Mouse (Mus musculus): ENCODE data around the gene Cct5. TPM values are rescaled to one million over a fixed set of nuclear protein-coding genes. Genes with fewer than 3 reads are reported as not detected.

The Cct5 gene
- total and polyA plus RNA-seq, 3 experiments: 858 to 1,445 (median 883) TPM

DNA sequence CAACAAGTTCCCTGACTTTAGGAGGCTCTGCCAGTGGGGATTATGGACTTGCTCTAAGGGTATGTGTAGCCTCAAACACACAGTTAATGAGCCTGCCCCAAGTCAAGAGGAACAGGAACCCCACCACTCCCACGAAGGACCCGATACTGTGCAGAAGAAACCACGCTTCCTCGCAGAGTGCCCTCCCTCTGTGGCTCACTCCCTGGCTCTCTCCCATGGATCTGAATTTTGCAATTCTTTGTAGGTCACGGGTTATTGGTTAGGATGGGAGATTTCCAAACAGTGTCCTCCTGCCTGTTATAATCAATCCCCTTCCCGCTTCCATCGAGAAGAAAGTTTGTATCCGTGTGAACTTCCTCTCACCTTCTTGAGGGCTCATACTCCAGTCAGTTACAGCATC is 30.6 kb downstream of the Cct5 start (continued):
- no peak for TF ChIP-seq SIN3A (IDR thresholded peaks at IDR 0.05; ENCODE audit: low read length)

DNA sequence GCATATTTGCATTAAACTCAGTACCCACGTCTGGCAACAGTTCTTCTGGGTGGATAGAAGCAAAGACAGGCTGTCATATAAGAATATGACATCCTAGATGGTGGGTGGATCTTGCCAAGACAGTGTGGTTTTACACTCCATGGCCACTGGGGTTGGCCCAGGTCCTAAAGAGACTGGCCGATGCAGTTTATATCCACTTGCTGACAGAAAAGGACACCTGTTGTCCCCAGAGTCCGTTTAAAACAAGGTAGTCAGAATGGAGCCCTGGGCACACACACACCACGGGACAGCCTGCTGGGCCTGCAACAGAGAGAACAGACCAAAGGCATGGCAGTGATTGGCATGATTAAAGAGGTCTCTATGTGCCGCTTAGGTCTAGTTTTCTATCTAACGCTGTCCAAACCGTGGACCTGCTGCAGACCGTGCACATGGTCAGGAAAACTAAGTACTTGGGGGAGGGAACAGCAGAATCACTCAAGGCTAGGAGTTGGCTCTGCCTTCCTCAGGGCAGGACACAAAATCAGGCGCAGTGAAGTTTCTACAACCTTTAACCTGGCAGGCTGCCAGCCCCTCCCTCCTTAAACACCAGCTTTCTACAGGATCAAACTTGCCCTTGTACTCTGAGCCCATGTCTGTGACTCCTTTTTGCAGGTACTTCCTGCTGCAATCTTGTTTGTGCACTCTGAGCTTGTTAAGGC is 32.1 kb downstream of the Cct5 start:
- Histone ChIP-seq H3K4me1 (ENCODE audit: control insufficient read depth in 1 of 2, insufficient read depth in 2 of 2) (peaks cover 0 to 22% of the 10 kb centered on the region in 2 experiments; a peak in 2 of 4 replicates), H3K9ac (ENCODE audit: insufficient read depth, low read depth) (no peak overlapping the region), H3K9me3 (replicated peaks; ENCODE audit: low read length) (no peaks in the 10 kb centered on the region), H3K4me3 (replicated peaks in 1 of 3; ENCODE audit: low read depth in 2 of 3, low read length in 2 of 3, poor library complexity in 1 of 3) (no peak overlapping the region), H3K4me2 (ENCODE audit: insufficient read depth, low read depth, poor library complexity, severe bottlenecking) (no peak overlapping the region), H3K36me3 (replicated peaks in 1 of 2; ENCODE audit: control insufficient read depth in 1 of 2, insufficient read depth in 1 of 2, low read length in 1 of 2) (no peaks in the 10 kb centered on the region), H3K27ac (ENCODE audit: insufficient read depth, low read depth) (no peak overlapping the region), H3K27me3 (replicated peaks) (no peaks in the 10 kb centered on the region), H3K79me2 (replicated peaks; ENCODE audit: control insufficient read depth, extremely low read depth, insufficient read depth, poor library complexity, severe bottlenecking) (no peaks in the 10 kb centered on the region)
- dilution Hi-C loops (cut with MboI; ENCODE audit: extremely low pct_ligation_motif_present, extremely low pct_unique_long_range_greater_than_20kb, low sequenced_read_pairs) (no loop called here), in situ Hi-C loops (cut with MboI; ENCODE audit: low pct_ligation_motif_present, low pct_unique_long_range_greater_than_20kb, low sequenced_read_pairs) (no loop called here)
- TF ChIP-seq USF1 (IDR thresholded peaks at IDR 0.05; ENCODE audit: low read depth, low read length): no peak
- DNase-seq (ENCODE audit: extremely low read depth): no peak

DNA sequence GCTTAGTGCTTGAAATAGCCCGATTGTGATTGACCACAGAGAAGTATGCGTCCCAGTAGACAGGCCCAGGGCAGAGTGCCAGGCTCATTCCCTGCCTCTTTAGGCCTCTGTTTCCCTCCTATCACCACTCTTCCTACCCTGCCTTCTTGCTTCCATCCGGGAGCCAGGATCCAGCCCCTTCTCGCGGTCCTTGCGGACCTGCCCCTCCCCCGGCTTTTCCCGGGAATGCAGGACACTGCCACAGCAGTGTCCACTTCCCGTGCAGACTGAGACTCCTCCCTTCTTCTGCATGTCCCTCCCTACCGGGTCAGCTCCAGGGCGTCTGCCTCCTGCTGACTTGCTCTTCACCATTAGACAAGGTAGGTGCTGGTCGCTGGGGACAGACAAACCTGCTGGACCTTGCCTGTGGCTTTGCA is 33.0 kb downstream of the Cct5 start:
- Histone ChIP-seq H3K4me3 (replicated peaks in 1 of 3; ENCODE audit: low read depth in 2 of 3, low read length in 2 of 3, poor library complexity in 1 of 3) (no peak overlapping the region), H3K4me2 (ENCODE audit: insufficient read depth, low read depth, poor library complexity, severe bottlenecking) (no peak overlapping the region), H3K9ac (ENCODE audit: insufficient read depth, low read depth) (no peak overlapping the region), H3K27me3 (replicated peaks) (no peaks in the 10 kb centered on the region), H3K27ac (ENCODE audit: insufficient read depth, low read depth) (no peak overlapping the region), H3K36me3 (replicated peaks in 1 of 2; ENCODE audit: control insufficient read depth in 1 of 2, insufficient read depth in 1 of 2, low read length in 1 of 2) (no peaks in the 10 kb centered on the region), H3K4me1 (ENCODE audit: control insufficient read depth in 1 of 2, insufficient read depth in 2 of 2) (peaks cover 0 to 20% of the 10 kb centered on the region in 2 experiments; a peak in 2 of 4 replicates), H3K79me2 (replicated peaks; ENCODE audit: control insufficient read depth, extremely low read depth, insufficient read depth, poor library complexity, severe bottlenecking) (no peaks in the 10 kb centered on the region), H3K9me3 (replicated peaks; ENCODE audit: low read length) (no peaks in the 10 kb centered on the region)
- in situ Hi-C loops (cut with MboI; ENCODE audit: low pct_ligation_motif_present, low pct_unique_long_range_greater_than_20kb, low sequenced_read_pairs): no loop called here
- dilution Hi-C loops (cut with MboI; ENCODE audit: extremely low pct_ligation_motif_present, extremely low pct_unique_long_range_greater_than_20kb, low sequenced_read_pairs): no loop called here
- no peak for DNase-seq (ENCODE audit: extremely low read depth)
- TF ChIP-seq POLR2AphosphoS2 (IDR thresholded peaks at IDR 0.05; ENCODE audit: low read depth, low read length): no peak
- no peak for TF ChIP-seq ZMIZ1 (IDR thresholded peaks at IDR 0.05; ENCODE audit: low read depth, low read length)

DNA sequence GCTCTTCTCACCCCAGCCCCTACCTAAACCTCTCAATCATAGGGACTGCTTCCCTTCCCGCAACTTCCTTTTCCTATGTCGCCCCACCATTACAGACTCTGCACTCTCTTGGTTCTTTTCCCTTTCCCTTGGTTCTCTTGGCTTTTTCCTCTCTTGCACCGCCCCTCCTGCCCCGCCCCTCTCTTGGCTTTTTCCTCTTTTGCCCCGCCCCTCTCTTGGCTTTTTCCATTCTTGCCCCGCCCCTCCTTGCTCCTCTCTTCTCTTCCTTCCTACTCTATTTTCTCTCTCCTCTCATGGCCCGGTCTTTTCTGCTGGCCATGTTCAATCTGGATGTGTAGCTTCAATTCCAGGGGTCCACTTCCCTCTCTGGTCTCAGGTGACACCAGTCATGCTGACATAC is 34.2 kb downstream of the Cct5 start:
- DNase-seq (ENCODE audit: extremely low read depth): no peak
- Histone ChIP-seq H3K4me2 (ENCODE audit: insufficient read depth, low read depth, poor library complexity, severe bottlenecking) (no peak overlapping the region), H3K27me3 (replicated peaks) (no peaks in the 10 kb centered on the region), H3K9me3 (replicated peaks; ENCODE audit: low read length) (no peaks in the 10 kb centered on the region), H3K9ac (ENCODE audit: insufficient read depth, low read depth) (no peak overlapping the region), H3K36me3 (replicated peaks in 1 of 2; ENCODE audit: control insufficient read depth in 1 of 2, insufficient read depth in 1 of 2, low read length in 1 of 2) (no peaks in the 10 kb centered on the region), H3K4me3 (replicated peaks in 1 of 3; ENCODE audit: low read depth in 2 of 3, low read length in 2 of 3, poor library complexity in 1 of 3) (no peak overlapping the region), H3K79me2 (replicated peaks; ENCODE audit: control insufficient read depth, extremely low read depth, insufficient read depth, poor library complexity, severe bottlenecking) (no peaks in the 10 kb centered on the region), H3K4me1 (ENCODE audit: control insufficient read depth in 1 of 2, insufficient read depth in 2 of 2) (peaks cover 0 to 10% of the 10 kb centered on the region in 2 experiments; a peak in 1 of 4 replicates), H3K27ac (ENCODE audit: insufficient read depth, low read depth) (no peak overlapping the region)
- TF ChIP-seq E2F4 (IDR thresholded peaks at IDR 0.05; ENCODE audit: insufficient replicate concordance, low read depth, low read length) (no peak), POLR2AphosphoS2 (IDR thresholded peaks at IDR 0.05; ENCODE audit: low read depth, low read length) (no peak)
- in situ Hi-C loops (cut with MboI; ENCODE audit: low pct_ligation_motif_present, low pct_unique_long_range_greater_than_20kb, low sequenced_read_pairs) (no loop called here), dilution Hi-C loops (cut with MboI; ENCODE audit: extremely low pct_ligation_motif_present, extremely low pct_unique_long_range_greater_than_20kb, low sequenced_read_pairs) (no loop called here)

Data from CH12.LX (cell line).